Mouse (Mus musculus): Measurements from ENCODE around the gene Pdzd7.

GRCm38 (mm10) chr19:45005957-45006712 is 39.4 kb downstream of the Pdzd7 start, which contains the start of gene Mrpl43:
- TF ChIP-seq CTCF (IDR thresholded peaks at IDR 0.05; ENCODE audit: low read depth, low read length) (no peak), POLR2A (IDR thresholded peaks at IDR 0.05; ENCODE audit: borderline replicate concordance, low read depth, low read length) (no peak)
